Mouse (Mus musculus): Measurements from ENCODE around the gene Dgkz. TPM values are rescaled to one million over a fixed set of nuclear protein-coding genes. Genes with fewer than 3 reads are reported as not detected.

The Dgkz gene
- polyA plus RNA-seq, 1 experiment from 2014 or later, result 47.9 TPM

DNA sequence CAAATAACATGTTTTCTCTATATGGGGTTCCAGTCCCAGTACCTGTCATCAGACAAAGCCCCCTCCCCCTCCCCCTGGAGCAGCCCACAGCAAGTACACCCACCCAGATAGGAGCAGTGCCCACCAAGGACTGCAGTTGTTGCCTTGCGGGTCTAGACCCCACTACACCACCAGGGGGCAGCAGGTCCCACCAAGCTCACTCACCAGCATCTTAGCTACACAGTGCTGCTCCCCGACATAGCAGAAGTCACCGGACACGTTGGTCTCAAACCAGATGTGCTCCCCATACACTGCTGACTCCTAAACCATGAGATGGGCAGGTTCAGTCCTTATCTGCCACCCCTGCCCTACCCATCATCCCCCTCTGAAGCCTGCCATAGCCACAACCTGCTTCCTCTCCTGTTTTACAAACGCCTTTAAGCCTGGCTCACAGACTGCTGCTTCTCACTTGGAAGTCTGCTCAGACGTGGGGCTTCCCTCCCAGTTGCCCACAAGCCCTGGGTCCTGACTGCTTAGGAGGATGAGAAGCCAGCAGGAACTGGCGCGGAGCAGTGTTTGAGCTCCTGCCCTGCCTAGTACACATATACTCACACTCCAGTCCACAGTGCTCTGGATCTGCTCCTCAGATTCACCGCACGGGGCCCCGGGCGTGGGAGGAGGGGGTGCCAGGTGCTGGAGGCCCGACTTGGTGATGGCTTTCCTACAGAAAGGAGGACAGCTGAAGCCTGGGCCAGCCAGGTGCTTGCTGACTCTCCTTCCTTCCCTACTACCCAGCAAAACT, 31.3 kb downstream of the Dgkz start:
- no peak overlapping the region for H3K9ac ChIP-seq (replicated peaks; ENCODE audit: low read depth, low read length)
- no peak overlapping the region for H3K4me2 ChIP-seq (replicated peaks; ENCODE audit: low read depth, low read length)
- WGBS, result 40% methylated on average over 13 of the region's 13 CpGs

DNA sequence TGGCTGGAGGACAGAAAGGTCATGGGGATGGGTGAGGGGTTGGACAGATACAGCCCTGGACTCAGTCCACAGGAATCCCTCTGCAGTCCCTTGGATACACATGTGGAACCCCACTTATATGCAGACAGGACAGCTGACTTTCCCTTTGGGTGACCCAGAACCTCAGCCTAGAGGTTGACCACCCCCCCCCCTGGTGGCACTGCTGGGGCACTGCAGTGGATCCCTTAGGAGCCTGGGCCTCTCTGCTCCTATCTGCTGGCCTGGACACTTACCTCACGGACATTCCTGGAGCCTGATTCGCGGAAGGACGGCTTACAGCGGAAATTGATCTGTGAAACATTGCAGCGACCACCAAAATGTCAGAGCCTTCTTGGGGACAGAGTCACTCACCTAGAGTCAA, 33.3 kb downstream of the Dgkz start:
- ATAC-seq (ENCODE audit: insufficient number of reproducible peaks, insufficient read depth, low FRiP score, low read depth), result no peak
- Histone ChIP-seq H3K9ac (replicated peaks; ENCODE audit: low read depth, low read length) (no peak overlapping the region), H3K9me3 (ENCODE audit: control insufficient read depth, low read depth, low read length) (no peaks in the 10 kb centered on the region), H3K4me3 (ENCODE audit: low read depth, low read length) (no peak overlapping the region), H3K27me3 (ENCODE audit: control insufficient read depth, insufficient read depth, low read length) (no peaks in the 10 kb centered on the region), H3K4me2 (replicated peaks; ENCODE audit: low read depth, low read length) (no peak overlapping the region), H3K36me3 (ENCODE audit: control insufficient read depth, insufficient read depth, low read length) (peaks cover 47% of the 10 kb centered on the region), H3K4me1 (ENCODE audit: control insufficient read depth, insufficient read depth, low read length) (peaks cover 10% of the 10 kb centered on the region), H3K27ac (ENCODE audit: low read length) (no peak overlapping the region)
- 65% methylated on average over 6 of the region's 6 CpGs for WGBS

More for the DNA sequence above, 31.3 kb downstream of the Dgkz start:
- peak; percentile 71 for ATAC-seq (ENCODE audit: insufficient number of reproducible peaks, insufficient read depth, low FRiP score, low read depth)
- peaks cover 26% of the 10 kb centered on the region for H3K4me1 ChIP-seq (ENCODE audit: control insufficient read depth, insufficient read depth, low read length)
- H3K27me3 ChIP-seq (ENCODE audit: control insufficient read depth, insufficient read depth, low read length), result no peaks in the 10 kb centered on the region
- H3K9me3 ChIP-seq (ENCODE audit: control insufficient read depth, low read depth, low read length), result no peaks in the 10 kb centered on the region
- H3K27ac ChIP-seq (ENCODE audit: low read length), result no peak overlapping the region; the same call in 1 of the 2 replicates
- H3K36me3 ChIP-seq (ENCODE audit: control insufficient read depth, insufficient read depth, low read length), result peaks cover 27% of the 10 kb centered on the region
- no peak overlapping the region for H3K4me3 ChIP-seq (ENCODE audit: low read depth, low read length)

- 0 out of 2 replicates have a peak, but pooled peaks cover 3% of the 10 kb centered on the region for H3K4me1 ChIP-seq (ENCODE audit: control insufficient read depth, insufficient read depth, low read length)
- no peaks in the 10 kb centered on the region for H3K27me3 ChIP-seq (ENCODE audit: control insufficient read depth, insufficient read depth, low read length)
- H3K9me3 ChIP-seq (ENCODE audit: control insufficient read depth, low read depth, low read length), result no peaks in the 10 kb centered on the region
- ATAC-seq (ENCODE audit: insufficient number of reproducible peaks, insufficient read depth, low FRiP score, low read depth), result no peak
- H3K9ac ChIP-seq (replicated peaks; ENCODE audit: low read depth, low read length), result no peak overlapping the region
- no peak overlapping the region for H3K4me2 ChIP-seq (replicated peaks; ENCODE audit: low read depth, low read length)
- H3K36me3 ChIP-seq (ENCODE audit: control insufficient read depth, insufficient read depth, low read length), result peaks cover 73% of the 10 kb centered on the region
- WGBS, result 79% methylated on average over 15 of the region's 15 CpGs
- H3K4me3 ChIP-seq (ENCODE audit: low read depth, low read length), result no peak overlapping the region
- H3K27ac ChIP-seq (ENCODE audit: low read length), result no peak overlapping the region
These were observed 36.2 kb downstream of the Dgkz start for GRCm38 (mm10) chr2:91939303-91939935.

DNA sequence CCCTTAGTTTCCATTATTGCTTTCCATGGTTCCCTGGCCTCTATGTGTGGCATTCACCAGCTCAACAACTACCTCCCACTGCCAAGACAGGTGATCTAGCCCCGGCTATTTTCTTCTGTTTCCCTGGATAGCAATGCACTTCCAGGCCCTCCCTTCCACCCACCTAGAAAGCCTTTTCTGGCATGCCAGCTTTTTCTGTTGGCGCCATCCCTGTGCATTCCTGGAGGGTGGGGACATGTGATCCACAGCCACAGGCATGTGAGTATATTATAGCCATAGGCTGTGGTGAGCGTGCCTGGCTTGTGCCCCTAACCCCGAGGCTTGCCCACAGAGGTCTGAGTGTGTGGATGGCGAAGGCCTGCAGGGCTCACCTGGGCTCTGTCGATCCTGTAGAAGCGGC, 39.5 kb downstream of the Dgkz start:
- Histone ChIP-seq H3K4me2 (replicated peaks; ENCODE audit: low read depth, low read length) (no peak overlapping the region), H3K4me1 (ENCODE audit: control insufficient read depth, insufficient read depth, low read length) (peaks cover 18% of the 10 kb centered on the region), H3K27ac (ENCODE audit: low read length) (no peak overlapping the region), H3K9me3 (ENCODE audit: control insufficient read depth, low read depth, low read length) (no peaks in the 10 kb centered on the region), H3K27me3 (ENCODE audit: control insufficient read depth, insufficient read depth, low read length) (no peaks in the 10 kb centered on the region), H3K36me3 (ENCODE audit: control insufficient read depth, insufficient read depth, low read length) (peaks cover 68% of the 10 kb centered on the region), H3K9ac (replicated peaks; ENCODE audit: low read depth, low read length) (no peak overlapping the region), H3K4me3 (ENCODE audit: low read depth, low read length) (no peak overlapping the region)
- no peak for ATAC-seq (ENCODE audit: insufficient number of reproducible peaks, insufficient read depth, low FRiP score, low read depth)
- 89% methylated on average over 7 of the region's 7 CpGs for WGBS

DNA sequence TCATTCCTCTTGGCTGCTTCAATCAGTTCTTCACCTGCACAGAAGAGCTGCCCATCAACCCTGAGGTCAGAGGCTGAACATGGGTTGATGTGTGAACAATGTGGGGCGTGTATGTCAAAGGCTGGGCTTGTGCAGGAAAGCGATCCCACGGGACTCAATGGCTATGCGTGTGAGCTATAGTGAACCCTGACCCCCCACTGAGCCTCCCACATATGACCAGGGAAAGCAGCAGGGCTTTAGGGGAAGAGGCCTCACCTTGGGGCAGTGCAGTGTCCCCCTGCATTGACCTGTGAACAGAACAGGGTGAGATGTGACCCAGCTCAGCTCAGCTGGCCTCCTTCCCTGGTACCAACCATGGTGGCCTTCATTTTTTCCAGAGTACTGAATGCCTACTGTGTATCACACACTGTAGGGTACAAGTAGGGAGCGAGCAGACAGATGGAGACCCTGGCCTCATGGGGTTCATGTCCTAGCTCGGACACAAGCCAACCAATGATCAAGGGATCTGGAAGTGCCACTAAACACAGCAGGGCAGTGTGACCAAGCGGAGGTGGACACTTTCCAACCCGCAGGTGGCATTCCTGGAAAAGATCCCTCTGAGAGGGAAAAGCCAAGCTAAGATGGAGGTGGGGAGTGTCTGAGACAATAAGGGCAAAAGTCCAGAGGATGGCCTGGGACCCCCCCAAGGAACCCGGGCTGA, 40.7 kb downstream of the Dgkz start:
- no peak for ATAC-seq (ENCODE audit: insufficient number of reproducible peaks, insufficient read depth, low FRiP score, low read depth)
- H3K9ac ChIP-seq (replicated peaks; ENCODE audit: low read depth, low read length), result no peak overlapping the region
- 84% methylated on average over 9 of the region's 9 CpGs for WGBS
- no peaks in the 10 kb centered on the region for H3K27me3 ChIP-seq (ENCODE audit: control insufficient read depth, insufficient read depth, low read length)
- H3K4me1 ChIP-seq (ENCODE audit: control insufficient read depth, insufficient read depth, low read length), result peaks cover 21% of the 10 kb centered on the region
- no peak overlapping the region for H3K4me2 ChIP-seq (replicated peaks; ENCODE audit: low read depth, low read length)
- no peak overlapping the region for H3K27ac ChIP-seq (ENCODE audit: low read length)
- H3K4me3 ChIP-seq (ENCODE audit: low read depth, low read length), result no peak overlapping the region
- H3K36me3 ChIP-seq (ENCODE audit: control insufficient read depth, insufficient read depth, low read length), result peaks cover 58% of the 10 kb centered on the region
- H3K9me3 ChIP-seq (ENCODE audit: control insufficient read depth, low read depth, low read length), result no peaks in the 10 kb centered on the region

- Histone ChIP-seq H3K36me3 (ENCODE audit: control insufficient read depth, insufficient read depth, low read length) (peaks cover 48% of the 10 kb centered on the region), H3K4me2 (replicated peaks; ENCODE audit: low read depth, low read length) (no peak overlapping the region), H3K27ac (ENCODE audit: low read length) (no peak overlapping the region; the same call in 1 of the 2 replicates), H3K27me3 (ENCODE audit: control insufficient read depth, insufficient read depth, low read length) (no peaks in the 10 kb centered on the region), H3K4me1 (ENCODE audit: control insufficient read depth, insufficient read depth, low read length) (peaks cover 23% of the 10 kb centered on the region), H3K9me3 (ENCODE audit: control insufficient read depth, low read depth, low read length) (no peaks in the 10 kb centered on the region), H3K9ac (replicated peaks; ENCODE audit: low read depth, low read length) (no peak overlapping the region), H3K4me3 (ENCODE audit: low read depth, low read length) (no peak overlapping the region)
- WGBS, result 42% methylated on average over 8 of the region's 8 CpGs
- no peak for ATAC-seq (ENCODE audit: insufficient number of reproducible peaks, insufficient read depth, low FRiP score, low read depth)
These were observed 41.6 kb downstream of the Dgkz start for GRCm38 (mm10) chr2:91934016-91934415.

DNA sequence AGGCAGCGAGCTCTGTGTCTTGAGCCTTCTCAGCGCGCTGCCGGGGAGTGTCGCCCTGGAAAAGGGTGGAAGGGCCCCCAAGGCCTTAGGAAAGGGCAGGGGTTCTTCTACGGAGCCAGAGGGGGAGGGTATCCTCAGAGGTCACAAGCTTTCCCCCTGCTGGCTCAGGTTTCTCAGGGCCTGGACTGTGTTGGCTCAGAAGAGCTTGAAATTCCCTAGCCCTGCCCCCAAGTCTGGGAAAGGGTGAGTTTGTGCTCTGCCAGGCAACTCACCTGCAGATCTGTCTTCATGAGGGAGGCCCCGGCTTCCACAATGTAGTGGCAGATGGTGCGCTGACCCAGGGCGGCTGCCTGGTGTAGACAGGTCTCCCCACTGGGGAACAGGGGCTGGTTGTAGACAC, 42.2 kb downstream of the Dgkz start:
- peak overlapping the region; percentile 98 for H3K27ac ChIP-seq (ENCODE audit: low read length)
- no peak overlapping the region; the same call in 1 of the 2 replicates for H3K4me2 ChIP-seq (replicated peaks; ENCODE audit: low read depth, low read length)
- peaks cover 23% of the 10 kb centered on the region for H3K4me1 ChIP-seq (ENCODE audit: control insufficient read depth, insufficient read depth, low read length)
- no peak overlapping the region for H3K4me3 ChIP-seq (ENCODE audit: low read depth, low read length)
- no peaks in the 10 kb centered on the region for H3K27me3 ChIP-seq (ENCODE audit: control insufficient read depth, insufficient read depth, low read length)
- H3K9me3 ChIP-seq (ENCODE audit: control insufficient read depth, low read depth, low read length), result no peaks in the 10 kb centered on the region
- no peak overlapping the region for H3K9ac ChIP-seq (replicated peaks; ENCODE audit: low read depth, low read length)
- ATAC-seq (ENCODE audit: insufficient number of reproducible peaks, insufficient read depth, low FRiP score, low read depth), result no peak
- 23% methylated on average over 9 of the region's 9 CpGs for WGBS
- H3K36me3 ChIP-seq (ENCODE audit: control insufficient read depth, insufficient read depth, low read length), result peaks cover 43% of the 10 kb centered on the region

GRCm38 (mm10) chr2:91932737-91933350, 42.8 kb downstream of the Dgkz start:
- H3K4me3 ChIP-seq (ENCODE audit: low read depth, low read length), result 0 out of 2 replicates have a peak overlapping the region, but pooled peaks have one; percentile 80
- H3K4me2 ChIP-seq (replicated peaks; ENCODE audit: low read depth, low read length), result peak overlapping the region; percentile 93
- no peak overlapping the region for H3K9ac ChIP-seq (replicated peaks; ENCODE audit: low read depth, low read length)
- peaks cover 26% of the 10 kb centered on the region for H3K4me1 ChIP-seq (ENCODE audit: control insufficient read depth, insufficient read depth, low read length)
- no peaks in the 10 kb centered on the region for H3K9me3 ChIP-seq (ENCODE audit: control insufficient read depth, low read depth, low read length)
- peak overlapping the region; percentile 98 for H3K27ac ChIP-seq (ENCODE audit: low read length)
- peaks cover 37% of the 10 kb centered on the region for H3K36me3 ChIP-seq (ENCODE audit: control insufficient read depth, insufficient read depth, low read length)
- ATAC-seq (ENCODE audit: insufficient number of reproducible peaks, insufficient read depth, low FRiP score, low read depth), result no peak
- WGBS, result 25% methylated on average over 6 of the region's 6 CpGs
- H3K27me3 ChIP-seq (ENCODE audit: control insufficient read depth, insufficient read depth, low read length), result no peaks in the 10 kb centered on the region

Measured in stomach, embryonic 14.5 days (tissue).